Mouse (Mus musculus) neural tube, embryonic 11.5 days (tissue): ENCODE results near the gene 2900026A02Rik. TPM values are rescaled to one million over a fixed set of nuclear protein-coding genes. Genes with fewer than 3 reads are reported as not detected.
A peak's percentile ranks its signal among the peaks of the same experiment; 100 is the strongest.

Experiments used
- ATAC-seq: fragments of 200-750 bp; cut with Nextera tagmentation; 2 replicates; pipeline ENCODE4 v1.8.0; 2017; ENCODE audit warnings: moderate number of reproducible peaks, mild to moderate bottlenecking, moderate TSS enrichment, moderate library complexity; ENCODE audit not compliant: insufficient read depth, low FRiP score, low TSS enrichment
- DNase-seq: peaks from one replicate; pipeline ENCODE4 v3.0.0-alpha.2; 2015; ENCODE audit warnings: low spot score
- H3K27ac ChIP-seq: fragments of 300-500 bp; sonication (generic); 2 replicates; pipeline ENCODE4 v1.5.1; 2014; ENCODE audit warnings: low read depth, mild to moderate bottlenecking, low read length
- H3K27me3 ChIP-seq: fragments of 300-500 bp; sonication (generic); 2 replicates; pipeline ENCODE4 v1.6.1; 2014; ENCODE audit warnings: mild to moderate bottlenecking, low read length, mixed read lengths; ENCODE audit not compliant: control insufficient read depth, insufficient read depth
- H3K36me3 ChIP-seq: fragments of 300-500 bp; sonication (generic); 2 replicates; pipeline ENCODE4 v1.6.1; 2014; ENCODE audit warnings: mild to moderate bottlenecking, low read length, moderate library complexity, mixed read lengths; ENCODE audit not compliant: control insufficient read depth, insufficient read depth
- H3K4me1 ChIP-seq: fragments of 300-500 bp; sonication (generic); 2 replicates; pipeline ENCODE4 v1.6.1; 2014; ENCODE audit warnings: low read length, mixed read lengths; ENCODE audit not compliant: control insufficient read depth, insufficient read depth
- H3K4me2 ChIP-seq: fragments of 300-500 bp; sonication (generic); 2 replicates; pipeline ENCODE4 v1.6.1; 2014; ENCODE audit warnings: low read depth, mild to moderate bottlenecking, moderate library complexity
- H3K4me3 ChIP-seq: fragments of 300-500 bp; sonication (generic); 2 replicates; pipeline ENCODE4 v1.5.1; 2014; ENCODE audit warnings: low read depth, low read length
- H3K9ac ChIP-seq: fragments of 300-500 bp; sonication (generic); 2 replicates; pipeline ENCODE4 v1.6.1; 2014; ENCODE audit warnings: mild to moderate bottlenecking, low read length
- H3K9me3 ChIP-seq: fragments of 300-500 bp; sonication (generic); 2 replicates; pipeline ENCODE4 v1.6.1; 2016; ENCODE audit warnings: low read length; ENCODE audit not compliant: control insufficient read depth
- WGBS: fragments of 180-500 bp; shearing (Covaris S2); extraction: QIAGEN DNeasy Blood & Tissue Kit; methylation state at CpG from one replicate; pipeline ENCODE4 v1.1.7; 2014; 5-methylcytosine and 5-hydroxymethylcytosine counted together
- polyA plus RNA-seq: library from polyadenylated mRNA; unstranded; fragments of >200 nt; fragmentation: Nextera tagmentation; extraction: Ambion mirVana; gene quantifications from 2 replicates; pipeline ENCODE4 v1.2.1, GENCODE M21; 2014

Gene 2900026A02Rik
- polyA plus RNA-seq, 1 experiment from 2014 or later = 1.3 TPM

DNA sequence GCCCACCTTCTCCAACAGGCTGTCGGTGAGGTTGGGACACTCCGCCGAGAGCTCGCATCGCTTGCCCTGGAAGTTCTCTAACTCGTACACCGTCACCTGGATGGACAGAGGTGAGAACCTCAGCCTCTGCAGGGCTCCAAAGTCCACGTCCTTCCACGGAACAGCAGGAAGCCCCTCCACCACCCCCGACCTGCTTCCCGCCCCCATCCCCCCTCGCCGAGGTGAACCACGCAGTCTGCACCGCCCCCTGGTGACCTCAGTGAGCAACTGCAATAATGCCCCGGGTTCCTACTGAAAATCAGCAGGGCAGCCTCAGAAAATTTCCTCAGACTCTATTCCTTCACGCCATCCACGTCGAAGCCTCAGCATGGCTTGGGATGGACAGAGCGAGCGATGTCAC, 141.3 kb downstream of the 2900026A02Rik start:
- Histone ChIP-seq H3K27ac (no peak overlapping the region), H3K4me1 (no peaks in the 10 kb centered on the region), H3K4me3 (no peak overlapping the region), H3K27me3 (no peaks in the 10 kb centered on the region), H3K4me2 (0 out of 2 replicates have a peak overlapping the region, but pooled peaks have one; percentile 10), H3K9me3 (no peaks in the 10 kb centered on the region), H3K36me3 (no peaks in the 10 kb centered on the region), H3K9ac (no peak overlapping the region)
- DNase-seq (peak; percentile 54), ATAC-seq (no peak)
- 22% methylated on average over 21 of the region's 21 CpGs for WGBS

DNA sequence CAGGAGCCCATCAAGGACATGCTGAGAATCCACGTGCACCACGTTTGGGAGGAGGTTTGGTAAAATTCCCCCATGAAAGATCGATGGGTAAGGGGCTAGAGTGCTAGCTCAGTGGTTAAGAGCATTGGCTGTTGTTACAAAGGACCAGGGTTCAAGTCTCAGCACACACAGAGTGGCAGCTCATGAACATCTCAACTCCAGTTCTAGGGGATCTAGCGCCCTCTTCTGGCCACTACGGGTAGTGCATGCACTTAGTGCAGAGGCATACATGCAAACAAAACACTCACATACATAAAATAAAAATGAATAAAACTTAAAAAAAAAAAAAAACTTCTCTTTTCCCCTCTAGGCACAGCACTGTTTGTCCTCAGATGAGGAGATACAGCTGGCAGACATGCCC, 142.3 kb downstream of the 2900026A02Rik start:
- Histone ChIP-seq H3K9me3 (no peaks in the 10 kb centered on the region), H3K36me3 (no peaks in the 10 kb centered on the region), H3K4me1 (no peaks in the 10 kb centered on the region), H3K9ac (no peak overlapping the region), H3K27me3 (no peaks in the 10 kb centered on the region), H3K27ac (no peak overlapping the region), H3K4me2 (no peak overlapping the region), H3K4me3 (no peak overlapping the region)
- no peak for ATAC-seq
- no peak for DNase-seq
- 67% methylated on average over 5 of the region's 5 CpGs for WGBS

GRCm38 (mm10) chr5:113070017-113070416, 151.0 kb downstream of the 2900026A02Rik start, which contains the start of gene Crybb2:
Gene Crybb2 (minus strand): TSS chr5:113070117.
- ATAC-seq = no peak
- no peaks in the 10 kb centered on the region for H3K9me3 ChIP-seq
- H3K27ac ChIP-seq = no peak within 1 kb of the TSS
- H3K36me3 ChIP-seq = no peaks in the 10 kb centered on the region
- DNase-seq = no peak
- no peak within 1 kb of the TSS for H3K9ac ChIP-seq
- no peaks in the 10 kb centered on the region for H3K4me1 ChIP-seq
- no peaks in the 10 kb centered on the region for H3K27me3 ChIP-seq
- no peak within 1 kb of the TSS for H3K4me2 ChIP-seq
- H3K4me3 ChIP-seq = no peak within 1 kb of the TSS

DNA sequence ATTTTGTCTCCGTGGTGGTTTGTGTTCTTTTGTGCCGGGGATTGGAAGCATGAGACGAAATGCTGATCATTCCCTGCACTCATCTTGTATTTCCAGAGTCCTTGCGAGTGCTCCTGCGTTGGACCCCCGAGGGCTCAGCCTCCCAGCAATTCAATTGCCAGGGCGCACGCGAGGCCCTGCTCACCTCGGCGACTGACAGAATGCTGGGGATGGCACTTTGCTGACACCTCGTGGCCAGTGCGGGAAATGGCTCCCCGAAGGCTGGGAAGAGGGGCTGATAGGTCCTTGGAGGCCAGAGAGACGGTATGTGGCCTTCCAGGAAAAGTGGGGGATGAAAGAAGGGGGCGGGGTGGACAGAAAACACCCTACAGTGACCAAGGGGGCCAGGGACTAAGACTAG, 166.7 kb downstream of the 2900026A02Rik start:
- Histone ChIP-seq H3K4me2 (no peak overlapping the region), H3K9ac (no peak overlapping the region), H3K9me3 (no peaks in the 10 kb centered on the region), H3K27me3 (no peaks in the 10 kb centered on the region), H3K4me3 (no peak overlapping the region), H3K36me3 (no peaks in the 10 kb centered on the region), H3K27ac (no peak overlapping the region), H3K4me1 (no peaks in the 10 kb centered on the region)
- ATAC-seq = no peak
- peak; percentile 88 for DNase-seq
- 6% methylated on average over 16 of the region's 16 CpGs for WGBS

GRCm38 (mm10) chr5:113050581-113051185, 170.4 kb downstream of the 2900026A02Rik start:
- DNase-seq = no peak
- Histone ChIP-seq H3K27ac (no peak overlapping the region), H3K9ac (no peak overlapping the region), H3K9me3 (no peaks in the 10 kb centered on the region), H3K27me3 (no peaks in the 10 kb centered on the region), H3K4me3 (no peak overlapping the region), H3K36me3 (no peaks in the 10 kb centered on the region), H3K4me1 (no peaks in the 10 kb centered on the region), H3K4me2 (no peak overlapping the region)
- 65% methylated on average over 7 of the region's 7 CpGs for WGBS
- ATAC-seq = no peak

DNA sequence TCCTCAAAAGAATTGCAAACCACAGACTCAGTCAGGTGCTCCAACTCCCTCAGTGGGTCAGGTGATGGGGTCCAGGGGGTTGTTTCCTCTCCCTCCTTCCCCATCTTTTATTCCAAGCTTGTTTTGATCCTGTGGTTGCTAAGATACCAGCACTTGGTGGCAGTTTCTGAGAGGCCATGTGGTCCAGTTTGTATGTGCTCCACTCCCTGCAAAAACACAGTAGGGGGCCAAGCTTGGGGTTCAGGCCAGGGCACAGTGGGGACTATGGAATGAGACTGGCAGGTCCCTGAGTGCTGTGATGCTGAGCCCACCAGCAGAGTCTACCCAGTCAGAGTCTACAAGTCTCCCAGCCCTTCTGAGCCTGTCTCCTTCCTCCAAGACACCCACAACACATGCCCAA, 171.2 kb downstream of the 2900026A02Rik start:
- Histone ChIP-seq H3K27ac (no peak overlapping the region), H3K27me3 (no peaks in the 10 kb centered on the region), H3K4me3 (no peak overlapping the region), H3K9ac (no peak overlapping the region), H3K9me3 (no peaks in the 10 kb centered on the region), H3K4me1 (no peaks in the 10 kb centered on the region), H3K4me2 (no peak overlapping the region), H3K36me3 (no peaks in the 10 kb centered on the region)
- ATAC-seq (no peak), DNase-seq (no peak)

DNA sequence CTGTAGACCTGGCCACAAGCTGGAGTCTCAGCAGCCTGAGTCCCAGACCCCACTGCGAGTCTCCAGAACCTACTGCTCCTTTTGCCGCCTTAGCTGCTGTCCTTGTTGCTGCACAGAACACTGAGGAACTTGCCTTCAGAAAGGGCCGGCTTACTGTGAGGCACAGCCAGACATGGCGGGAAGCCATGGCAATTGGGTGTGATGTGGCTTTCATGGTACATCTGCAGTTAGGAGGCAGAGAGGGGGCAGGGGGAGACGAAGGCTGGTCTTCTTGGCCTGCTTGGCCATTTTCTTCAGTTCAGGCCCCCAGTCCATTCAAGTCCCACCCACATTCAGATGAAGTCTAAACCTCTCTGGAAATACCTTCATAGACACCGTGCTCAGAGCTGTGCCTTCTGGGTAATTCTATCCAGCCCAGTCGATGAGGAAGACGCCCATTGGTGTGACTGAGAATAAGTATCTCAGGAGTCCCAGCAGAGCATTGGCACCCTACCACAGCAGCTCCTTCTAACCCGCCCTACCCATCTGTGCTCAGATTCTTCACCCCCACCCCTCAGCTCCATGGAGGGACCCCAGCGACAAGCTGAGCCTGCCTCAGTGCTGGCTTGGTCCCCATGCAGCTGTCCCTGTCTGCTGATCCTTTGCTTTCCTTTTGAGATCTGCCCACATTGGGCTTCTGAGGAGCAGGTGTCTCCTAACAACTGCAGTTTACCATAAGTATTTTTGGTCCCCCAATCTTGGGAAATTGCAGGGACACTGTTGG, 175.3 kb downstream of the 2900026A02Rik start:
- Histone ChIP-seq H3K27ac (no peak overlapping the region), H3K36me3 (no peaks in the 10 kb centered on the region), H3K9ac (no peak overlapping the region), H3K27me3 (no peaks in the 10 kb centered on the region), H3K4me3 (no peak overlapping the region), H3K4me1 (peaks cover 5% of the 10 kb centered on the region), H3K4me2 (no peak overlapping the region), H3K9me3 (no peaks in the 10 kb centered on the region)
- ATAC-seq = no peak
- 84% methylated on average over 10 of the region's 10 CpGs for WGBS
- no peak for DNase-seq

DNA sequence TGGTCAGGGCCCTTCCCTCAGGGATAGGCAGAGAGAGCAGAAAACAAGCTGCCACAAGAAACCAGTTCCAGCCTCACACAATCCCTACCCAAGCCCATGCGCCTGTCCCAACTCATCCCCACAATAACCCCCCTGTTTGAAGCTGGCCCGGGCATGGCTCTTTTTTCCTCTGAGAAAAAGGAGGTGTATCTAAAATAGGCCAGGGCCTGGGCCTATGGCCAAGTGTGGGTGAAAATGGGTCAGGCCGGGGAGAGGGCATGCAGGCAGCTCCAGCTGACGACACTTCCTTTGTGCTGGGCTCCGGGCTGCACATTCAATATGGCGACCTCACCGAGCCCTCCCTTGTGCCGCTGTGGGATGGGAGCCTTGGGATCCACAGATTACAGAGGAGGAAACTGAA, 177.5 kb downstream of the 2900026A02Rik start:
- 90% methylated on average over 8 of the region's 8 CpGs for WGBS
- H3K9ac ChIP-seq = no peak overlapping the region
- no peak overlapping the region for H3K27ac ChIP-seq
- H3K27me3 ChIP-seq = no peaks in the 10 kb centered on the region
- H3K4me3 ChIP-seq = no peak overlapping the region
- DNase-seq = no peak
- no peak for ATAC-seq
- H3K4me2 ChIP-seq = no peak overlapping the region
- H3K4me1 ChIP-seq = peaks cover 5% of the 10 kb centered on the region
- no peaks in the 10 kb centered on the region for H3K36me3 ChIP-seq
- no peaks in the 10 kb centered on the region for H3K9me3 ChIP-seq

DNA sequence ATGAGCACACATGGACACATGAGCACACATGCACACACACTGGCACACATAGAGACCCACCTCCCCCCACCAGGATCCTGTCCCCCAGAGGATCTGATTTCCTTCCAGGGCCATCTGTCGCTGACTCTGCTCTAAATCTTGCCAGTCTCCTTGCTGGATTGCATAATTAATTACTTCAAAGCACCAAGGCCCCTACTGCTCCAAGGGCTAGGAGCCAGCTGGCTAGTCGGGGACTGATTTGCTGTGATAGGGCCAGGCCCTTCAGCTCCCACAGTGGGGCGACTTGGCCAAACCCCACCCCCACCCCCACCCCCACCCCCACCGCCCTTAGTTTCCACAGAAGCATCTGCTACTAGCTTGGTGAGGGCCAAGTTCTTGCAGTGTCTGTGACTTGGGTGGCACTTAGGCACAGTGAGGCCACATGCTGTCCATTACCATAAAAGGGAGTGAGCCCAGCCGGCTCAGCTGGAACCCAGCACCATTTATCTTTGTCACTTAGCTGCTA, 179.4 kb downstream of the 2900026A02Rik start:
- H3K9me3 ChIP-seq = no peaks in the 10 kb centered on the region
- no peak overlapping the region for H3K9ac ChIP-seq
- no peak overlapping the region for H3K4me2 ChIP-seq
- DNase-seq (peak; percentile 64), ATAC-seq (peak; percentile 94)
- H3K4me1 ChIP-seq = peaks cover 5% of the 10 kb centered on the region
- H3K27me3 ChIP-seq = no peaks in the 10 kb centered on the region
- 3% methylated on average over 5 of the region's 5 CpGs for WGBS
- peak overlapping the region; percentile 63 for H3K27ac ChIP-seq
- H3K36me3 ChIP-seq = no peaks in the 10 kb centered on the region
- H3K4me3 ChIP-seq = no peak overlapping the region
